8 mouse cellular contexts compared by ENCODE assay signal in genomic region chr11:69417449-69418384, GRCm38 (mm10). TPM values are rescaled to one million over a fixed set of nuclear protein-coding genes. Genes with fewer than 3 reads are reported as not detected.
A peak's percentile ranks its signal among the peaks of the same experiment; 100 is the strongest.
DNase-seq lines count a peak whose midpoint lies in the region; ATAC-seq and TF ChIP-seq lines count a peak whose summit lies in the region.

No protein-coding gene starts in this region.

- H3K9ac ChIP-seq in forebrain, embryonic 11.5 days (ENCODE audit: low read length), result peak overlapping the region; percentile 65
- peak overlapping the region; percentile 81 for H3K9ac ChIP-seq in heart, embryonic 16.5 days (ENCODE audit: low read length)
- peak overlapping the region; percentile 54 for H3K9ac ChIP-seq in liver, embryonic 14.5 days (replicated peaks)
- H3K9ac ChIP-seq in stomach, postnatal 0 days (ENCODE audit: low read length), result peak overlapping the region; percentile 78

- no peaks in the 10 kb centered on the region; the same call in 1 of the 2 replicates for H3K36me3 ChIP-seq in forebrain, embryonic 11.5 days (ENCODE audit: control insufficient read depth, insufficient read depth, low read length)
- peaks cover 2% of the 10 kb centered on the region; the same call in 1 of the 2 replicates for H3K36me3 ChIP-seq in heart, embryonic 16.5 days (ENCODE audit: control insufficient read depth, insufficient read depth)
- no peaks in the 10 kb centered on the region for H3K36me3 ChIP-seq in liver, embryonic 14.5 days (replicated peaks; ENCODE audit: control insufficient read depth, insufficient read depth, low read depth)
- H3K36me3 ChIP-seq in stomach, postnatal 0 days (ENCODE audit: control insufficient read depth, insufficient read depth, low read length), result no peaks in the 10 kb centered on the region

- H3K4me3 ChIP-seq in forebrain, embryonic 11.5 days (ENCODE audit: low read depth, low read length), result peak overlapping the region; percentile 81
- H3K4me3 ChIP-seq in heart, embryonic 16.5 days (ENCODE audit: low read length), result peak overlapping the region; percentile 79
- H3K4me3 ChIP-seq in liver, embryonic 14.5 days (ENCODE audit: insufficient read depth in 1 of 2, low read depth in 2 of 2, low read length in 2 of 2), result peak overlapping the region; percentile 33 to 49
- H3K4me3 ChIP-seq in stomach, postnatal 0 days (ENCODE audit: low read depth, low read length), result peak overlapping the region; percentile 59

- no peak for TF ChIP-seq EP300 in liver, embryonic 14.5 days (IDR thresholded peaks at IDR 0.05; ENCODE audit: low read depth)
- TF ChIP-seq EP300 in stomach, postnatal 0 days (optimal IDR thresholded peaks at IDR 0.05), result peak; percentile 71

- no peak for TF ChIP-seq CTCF in liver, embryonic 14.5 days (IDR thresholded peaks at IDR 0.05; ENCODE audit: low read depth)
- TF ChIP-seq CTCF in stomach, postnatal 0 days (IDR thresholded peaks at IDR 0.05; ENCODE audit: low read depth), result 0 out of 2 replicates have a peak, but pooled peaks have one; percentile 13

- ATAC-seq in CD4-positive, CD25-positive, alpha-beta regulatory T cell, adult 4 months, result peak; percentile 22
- ATAC-seq in forebrain, embryonic 11.5 days (replicated peaks; ENCODE audit: low FRiP score), result peak; percentile 57
- ATAC-seq in heart, embryonic 16.5 days (replicated peaks; ENCODE audit: extremely low read depth, insufficient read depth, low FRiP score), result peak; percentile 43
- ATAC-seq in liver, embryonic 14.5 days (ENCODE audit: insufficient read depth), result peak; percentile 14
- peak; percentile 66 for ATAC-seq in stomach, postnatal 0 days (ENCODE audit: low FRiP score, low TSS enrichment)

- peaks cover 17% of the 10 kb centered on the region for H3K27me3 ChIP-seq in forebrain, embryonic 11.5 days (ENCODE audit: control insufficient read depth, insufficient read depth, low read length)
- peaks cover 19% of the 10 kb centered on the region for H3K27me3 ChIP-seq in heart, embryonic 16.5 days (ENCODE audit: control insufficient read depth, insufficient read depth, low read length)
- peaks cover 36% of the 10 kb centered on the region for H3K27me3 ChIP-seq in liver, embryonic 14.5 days (ENCODE audit: control insufficient read depth, insufficient read depth, low read length)
- no peaks in the 10 kb centered on the region for H3K27me3 ChIP-seq in stomach, postnatal 0 days (ENCODE audit: control insufficient read depth, insufficient read depth, low read length)

- H3K27ac ChIP-seq in forebrain, embryonic 11.5 days (ENCODE audit: low read depth, low read length), result peak overlapping the region; percentile 100
- peak overlapping the region; percentile 99 for H3K27ac ChIP-seq in heart, embryonic 16.5 days (ENCODE audit: low read length)
- peak overlapping the region; percentile 9; the same call in 1 of the 2 replicates for H3K27ac ChIP-seq in liver, embryonic 14.5 days
- peak overlapping the region; percentile 98 for H3K27ac ChIP-seq in stomach, postnatal 0 days (replicated peaks)

- no peaks in the 10 kb centered on the region for H3K9me3 ChIP-seq in forebrain, embryonic 11.5 days (ENCODE audit: control insufficient read depth, low read length)
- no peaks in the 10 kb centered on the region for H3K9me3 ChIP-seq in heart, embryonic 16.5 days (replicated peaks; ENCODE audit: control insufficient read depth, low read length)
- no peaks in the 10 kb centered on the region for H3K9me3 ChIP-seq in liver, embryonic 14.5 days (ENCODE audit: control insufficient read depth, low read length)
- no peaks in the 10 kb centered on the region for H3K9me3 ChIP-seq in stomach, postnatal 0 days (ENCODE audit: control insufficient read depth, low read length)

- DNase-seq in c-Kit-positive CD71-positive TER-119-positive erythroid progenitor cells, embryonic 14.5 days (ENCODE audit: low spot score), result peak; percentile 69
- peak; percentile 94 for DNase-seq in forebrain, embryonic 11.5 days (ENCODE audit: low spot score)
- peak; percentile 98 to 99 for DNase-seq in kidney, postnatal 25 days
- peak in 1 of 3 experiments; percentile 69 for DNase-seq in liver, embryonic 14.5 days (ENCODE audit: low read depth in 3 of 3, low spot score in 3 of 3)
- DNase-seq in neural tube, embryonic 10.5 days (ENCODE audit: extremely low spot score, low spot score), result peak; percentile 91
- DNase-seq in stomach, postnatal 0 days (ENCODE audit: low spot score), result peak; percentile 97

- WGBS in forebrain, embryonic 11.5 days, result under 1% methylated on average over 39 of the region's 39 CpGs
- under 1% methylated on average over 39 of the region's 39 CpGs for WGBS in heart, embryonic 16.5 days
- WGBS in liver, embryonic 14.5 days (ENCODE audit: insufficient replicate concordance), result 1% methylated on average over 39 of the region's 39 CpGs
- WGBS in stomach, postnatal 0 days, result under 1% methylated on average over 39 of the region's 39 CpGs

- H3K4me1 ChIP-seq in forebrain, embryonic 11.5 days (replicated peaks; ENCODE audit: control insufficient read depth, insufficient read depth, low read length), result peaks cover 39% of the 10 kb centered on the region
- H3K4me1 ChIP-seq in heart, embryonic 16.5 days (ENCODE audit: control insufficient read depth, insufficient read depth, low read length), result peaks cover 61% of the 10 kb centered on the region
- peaks cover 21 to 54% of the 10 kb centered on the region in 2 experiments for H3K4me1 ChIP-seq in liver, embryonic 14.5 days (replicated peaks; ENCODE audit: control insufficient read depth in 2 of 2, insufficient read depth in 2 of 2, low read length in 1 of 2)
- peaks cover 13% of the 10 kb centered on the region for H3K4me1 ChIP-seq in stomach, postnatal 0 days (replicated peaks; ENCODE audit: control insufficient read depth, insufficient read depth)

- H3K4me2 ChIP-seq in forebrain, embryonic 11.5 days (ENCODE audit: low read depth, low read length, severe bottlenecking), result peak overlapping the region; percentile 99
- H3K4me2 ChIP-seq in heart, embryonic 16.5 days (ENCODE audit: low read depth, low read length), result peak overlapping the region; percentile 99
- H3K4me2 ChIP-seq in liver, embryonic 14.5 days (ENCODE audit: low read depth), result peak overlapping the region; percentile 80
- H3K4me2 ChIP-seq in stomach, postnatal 0 days (replicated peaks; ENCODE audit: low read depth), result peak overlapping the region; percentile 97

RNA-seq across cellular contexts. Expression of gene Kdm6b, which starts 4.2 kb away (rescaled TPM):
- 10 to 100 TPM; 30.7 to 32.6 TPM for polyA plus RNA-seq in CD4-positive, CD25-positive, alpha-beta regulatory T cell, adult 4 months (2017; shearing (Covaris generic))
- 40.9 and 41.0 TPM in 2 replicates for polyA plus RNA-seq in forebrain, embryonic 11.5 days (2014; fragmentation: Nextera tagmentation; extraction: Ambion mirVana)
- 17.3 and 18.2 TPM in 2 replicates for polyA plus RNA-seq in heart, embryonic 16.5 days (2015; fragmentation: Nextera tagmentation; extraction: Ambion mirVana)
- 1.1 and 1.4 TPM in 2 replicates for polyA plus RNA-seq in liver, embryonic 14.5 days (2012; rRNA removed)
- polyA plus RNA-seq in liver, embryonic 14.5 days (2014; fragmentation: Nextera tagmentation; extraction: Ambion mirVana), result 2.9 TPM in 2 replicates
- polyA plus RNA-seq in stomach, postnatal 0 days (2015; fragmentation: Nextera tagmentation; extraction: Ambion mirVana), result 12.9 and 13.1 TPM in 2 replicates

RNA-seq across cellular contexts. Expression of gene Tmem88, which starts 19.7 kb away (rescaled TPM):
- polyA plus RNA-seq in CD4-positive, CD25-positive, alpha-beta regulatory T cell, adult 4 months (2017; shearing (Covaris generic)), result 1 to 10 TPM; 1.1 to 1.2 TPM
- 15.6 and 18.5 TPM in 2 replicates for polyA plus RNA-seq in forebrain, embryonic 11.5 days (2014; fragmentation: Nextera tagmentation; extraction: Ambion mirVana)
- polyA plus RNA-seq in heart, embryonic 16.5 days (2015; fragmentation: Nextera tagmentation; extraction: Ambion mirVana), result 39.6 and 45.2 TPM in 2 replicates
- polyA plus RNA-seq in liver, embryonic 14.5 days (2012; rRNA removed), result 3.7 and 5.3 TPM in 2 replicates
- polyA plus RNA-seq in liver, embryonic 14.5 days (2014; fragmentation: Nextera tagmentation; extraction: Ambion mirVana), result 4.6 TPM in 2 replicates
- 14.9 and 17.8 TPM in 2 replicates for polyA plus RNA-seq in stomach, postnatal 0 days (2015; fragmentation: Nextera tagmentation; extraction: Ambion mirVana)

RNA-seq across cellular contexts. Expression of gene Cyb5d1, which starts 22.3 kb away (rescaled TPM):
- 10 to 100 TPM; 17.0 to 28.2 TPM for polyA plus RNA-seq in CD4-positive, CD25-positive, alpha-beta regulatory T cell, adult 4 months (2017; shearing (Covaris generic))
- 43.7 and 44.4 TPM in 2 replicates for polyA plus RNA-seq in forebrain, embryonic 11.5 days (2014; fragmentation: Nextera tagmentation; extraction: Ambion mirVana)
- 25.4 and 27.6 TPM in 2 replicates for polyA plus RNA-seq in heart, embryonic 16.5 days (2015; fragmentation: Nextera tagmentation; extraction: Ambion mirVana)
- polyA plus RNA-seq in liver, embryonic 14.5 days (2012; rRNA removed), result 4.8 and 8.3 TPM in 2 replicates
- polyA plus RNA-seq in liver, embryonic 14.5 days (2014; fragmentation: Nextera tagmentation; extraction: Ambion mirVana), result 6.2 and 7.3 TPM in 2 replicates
- polyA plus RNA-seq in stomach, postnatal 0 days (2015; fragmentation: Nextera tagmentation; extraction: Ambion mirVana), result 9.1 and 9.5 TPM in 2 replicates

RNA-seq across cellular contexts. Expression of gene Naa38, which starts 22.4 kb away (rescaled TPM):
- 100 to 1,000 TPM in 1 of 2 experiments, 10 to 100 TPM in 1; 87.8 to 116 TPM for polyA plus RNA-seq in CD4-positive, CD25-positive, alpha-beta regulatory T cell, adult 4 months (2017; shearing (Covaris generic))
- polyA plus RNA-seq in forebrain, embryonic 11.5 days (2014; fragmentation: Nextera tagmentation; extraction: Ambion mirVana), result 105 and 109 TPM in 2 replicates
- 134 and 135 TPM in 2 replicates for polyA plus RNA-seq in heart, embryonic 16.5 days (2015; fragmentation: Nextera tagmentation; extraction: Ambion mirVana)
- 70.9 and 76.9 TPM in 2 replicates for polyA plus RNA-seq in liver, embryonic 14.5 days (2012; rRNA removed)
- polyA plus RNA-seq in liver, embryonic 14.5 days (2014; fragmentation: Nextera tagmentation; extraction: Ambion mirVana), result 120 and 127 TPM in 2 replicates
- 153 and 170 TPM in 2 replicates for polyA plus RNA-seq in stomach, postnatal 0 days (2015; fragmentation: Nextera tagmentation; extraction: Ambion mirVana)

RNA-seq across cellular contexts. Expression of gene Chd3, which starts 48.5 kb away (rescaled TPM):
- polyA plus RNA-seq in CD4-positive, CD25-positive, alpha-beta regulatory T cell, adult 4 months (2017; shearing (Covaris generic)), result 10 to 100 TPM; 71.8 to 80.8 TPM
- polyA plus RNA-seq in forebrain, embryonic 11.5 days (2014; fragmentation: Nextera tagmentation; extraction: Ambion mirVana), result 53.0 and 61.4 TPM in 2 replicates
- 13.3 and 19.8 TPM in 2 replicates for polyA plus RNA-seq in heart, embryonic 16.5 days (2015; fragmentation: Nextera tagmentation; extraction: Ambion mirVana)
- polyA plus RNA-seq in liver, embryonic 14.5 days (2012; rRNA removed), result 13.7 and 14.3 TPM in 2 replicates
- 1.9 and 2.4 TPM in 2 replicates for polyA plus RNA-seq in liver, embryonic 14.5 days (2014; fragmentation: Nextera tagmentation; extraction: Ambion mirVana)
- polyA plus RNA-seq in stomach, postnatal 0 days (2015; fragmentation: Nextera tagmentation; extraction: Ambion mirVana), result 18.4 and 18.9 TPM in 2 replicates

Comparison
In these comparisons a context has a peak if more than half of its experiments do, and no peak if none do; other contexts are left out.
1. ATAC-seq: peak in every context shown above with its lines; median percentile 66 in stomach, postnatal 0 days; 57 in forebrain, embryonic 11.5 days; 43 in heart, embryonic 16.5 days; 22 in CD4-positive, CD25-positive, alpha-beta regulatory T cell, adult 4 months; 14 in liver, embryonic 14.5 days.
2. H3K27ac ChIP-seq: peak in every context shown above with its lines; median percentile 100 in forebrain, embryonic 11.5 days; 99 in heart, embryonic 16.5 days; 98 in stomach, postnatal 0 days; 9 in liver, embryonic 14.5 days.